Mouse (Mus musculus): ENCODE results near the gene B9d1. TPM values are rescaled to one million over a fixed set of nuclear protein-coding genes. Genes with fewer than 3 reads are reported as not detected.

B9d1 gene
- polyA plus RNA-seq, 1 experiment from 2014 or later, result 24.8 TPM

DNA sequence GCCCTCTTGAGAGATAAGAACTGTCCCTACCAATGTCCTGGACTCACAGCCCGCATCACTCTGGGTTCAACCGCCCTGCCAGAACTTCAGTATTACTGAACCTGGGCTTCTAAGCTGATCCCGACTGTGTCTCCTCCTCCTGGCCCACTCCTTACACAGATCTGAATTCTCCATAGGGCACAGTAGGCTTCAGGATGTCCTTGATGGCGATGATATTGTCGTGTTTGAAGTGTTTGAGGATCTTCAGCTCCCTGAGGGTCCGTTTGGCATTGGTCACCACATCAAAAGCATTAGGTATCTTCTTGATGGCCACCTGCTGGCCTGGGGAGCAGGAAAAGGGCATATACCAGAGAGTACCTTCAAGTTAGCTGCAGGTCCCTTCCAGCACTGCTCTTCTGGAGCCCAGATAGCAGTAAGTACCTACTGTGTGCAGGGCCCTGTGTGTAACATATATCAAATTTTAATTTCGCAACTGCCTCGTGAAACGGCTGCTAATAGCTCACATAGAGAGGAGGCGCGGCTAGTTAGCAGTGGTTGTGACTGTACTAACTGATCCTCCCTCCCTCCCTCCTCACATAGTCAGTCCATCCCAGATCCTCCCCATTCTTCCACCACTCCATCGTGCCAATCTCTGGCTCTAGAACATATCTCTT is 12.1 kb upstream of the B9d1 start:
- peaks cover 42% of the 10 kb centered on the region for H3K36me3 ChIP-seq
- 65% methylated on average over 12 of the region's 12 CpGs for WGBS

DNA sequence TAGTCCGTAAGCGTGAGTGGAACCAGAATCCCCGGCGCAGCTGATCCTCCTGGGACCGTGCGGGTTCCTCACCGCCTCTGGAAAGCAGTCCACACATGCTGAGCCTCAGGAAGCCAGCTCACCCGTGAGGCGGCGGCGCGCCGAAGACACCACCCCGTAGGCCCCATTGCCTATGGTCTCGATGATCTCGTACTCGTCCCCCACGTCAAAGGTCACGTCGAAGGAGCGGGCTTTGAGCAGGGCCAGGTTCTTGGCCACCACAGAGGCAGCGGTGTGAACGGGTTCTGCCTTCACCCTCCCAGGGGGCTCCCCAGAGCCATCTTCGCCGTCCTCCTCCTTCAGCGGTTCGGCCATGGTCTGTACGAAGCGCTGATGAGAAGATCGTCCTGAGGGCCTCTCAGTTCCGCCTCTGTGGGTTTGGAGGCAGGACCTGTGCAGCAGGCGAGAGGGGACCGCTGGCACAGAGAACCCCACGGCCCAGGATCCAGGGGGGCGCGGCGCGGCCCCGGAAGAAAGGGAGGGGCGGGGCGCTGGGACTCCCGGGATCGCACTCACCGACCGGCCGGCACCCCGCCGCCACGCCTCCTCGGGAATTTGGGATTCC is 11.3 kb upstream of the B9d1 start:
- H3K4me1 ChIP-seq, result peaks cover 28% of the 10 kb centered on the region
- under 1% methylated on average over 49 of the region's 50 CpGs for WGBS
- peak; percentile 23; the same call in 1 of the 2 replicates for ATAC-seq (ENCODE audit: insufficient number of reproducible peaks, low FRiP score, low TSS enrichment, low read depth)
- peak overlapping the region; percentile 90 for H3K4me3 ChIP-seq
- H3K27me3 ChIP-seq, result no peaks in the 10 kb centered on the region
- peak overlapping the region; percentile 75 for H3K9ac ChIP-seq
- no peaks in the 10 kb centered on the region for H3K9me3 ChIP-seq
- H3K4me2 ChIP-seq, result peak overlapping the region; percentile 76
- peaks cover 34% of the 10 kb centered on the region for H3K36me3 ChIP-seq
- H3K27ac ChIP-seq, result peak overlapping the region; percentile 84

More for the DNA sequence above, 12.1 kb upstream of the B9d1 start:
- peak overlapping the region; percentile 76 for H3K4me2 ChIP-seq
- H3K27me3 ChIP-seq, result no peaks in the 10 kb centered on the region
- H3K9me3 ChIP-seq, result no peaks in the 10 kb centered on the region
- H3K9ac ChIP-seq, result peak overlapping the region; percentile 75
- peak overlapping the region; percentile 90 for H3K4me3 ChIP-seq
- no peak for ATAC-seq (ENCODE audit: insufficient number of reproducible peaks, low FRiP score, low TSS enrichment, low read depth)
- peaks cover 34% of the 10 kb centered on the region for H3K4me1 ChIP-seq
- no peak overlapping the region; the same call in 1 of the 2 replicates for H3K27ac ChIP-seq

DNA sequence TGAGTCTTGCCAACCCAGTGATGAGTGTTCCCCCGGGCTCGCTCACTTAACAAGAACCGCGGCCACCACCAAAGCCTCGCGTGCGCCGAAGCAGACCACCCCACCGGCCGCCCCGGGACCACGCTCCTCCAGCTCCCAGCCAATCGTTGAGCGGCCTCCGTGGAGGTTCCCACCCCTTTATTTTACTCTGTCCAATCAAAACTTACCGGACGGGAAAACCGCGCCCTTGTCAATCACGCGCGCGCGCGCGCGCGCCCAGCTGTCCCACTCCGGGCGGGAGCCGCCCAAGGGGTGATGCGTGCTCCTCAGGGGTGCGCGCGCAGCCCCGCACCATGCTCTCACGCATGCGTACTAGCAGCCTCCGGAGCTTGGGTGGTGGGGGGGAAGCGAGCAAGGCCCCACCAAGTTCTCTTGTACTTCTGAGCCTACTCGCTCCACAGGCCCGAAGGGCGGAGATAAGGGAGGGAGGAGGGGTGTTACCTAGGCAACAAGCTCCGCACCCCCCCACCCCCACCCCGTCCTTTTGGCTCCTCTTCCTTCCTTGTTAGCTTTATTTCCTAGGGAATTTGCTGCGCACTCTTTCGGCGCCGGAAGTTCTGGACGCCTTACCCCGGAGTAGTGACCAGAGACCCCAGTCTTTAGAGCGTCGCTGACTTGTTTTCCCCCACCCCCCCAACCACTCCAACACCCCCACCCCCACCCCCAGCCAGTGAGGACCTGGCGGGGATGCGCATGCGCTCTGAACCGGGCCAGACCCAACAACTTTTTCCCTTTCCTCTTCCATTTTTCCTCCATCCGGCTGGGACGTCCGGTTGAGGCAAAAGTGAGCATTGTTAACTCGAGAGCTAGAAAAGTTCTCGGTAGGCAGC is 10.6 kb upstream of the B9d1 start, which contains the start of gene Mapk7:
TSS of gene Mapk7 (minus strand) at position 278 of the 869 bp plus-strand sequence.
- peak within 1 kb of the TSS; percentile 89 for H3K27ac ChIP-seq
- H3K4me3 ChIP-seq, result peak within 1 kb of the TSS; percentile 90
- H3K4me2 ChIP-seq, result peak within 1 kb of the TSS; percentile 76
- no peaks in the 10 kb centered on the region for H3K27me3 ChIP-seq
- peaks cover 27% of the 10 kb centered on the region for H3K36me3 ChIP-seq
- no peaks in the 10 kb centered on the region for H3K9me3 ChIP-seq
- H3K9ac ChIP-seq, result peak within 1 kb of the TSS; percentile 75
- under 1% methylated on average over 62 of the region's 62 CpGs for WGBS
- H3K4me1 ChIP-seq, result peaks cover 22% of the 10 kb centered on the region
- ATAC-seq (ENCODE audit: insufficient number of reproducible peaks, low FRiP score, low TSS enrichment, low read depth), result peak; percentile 95

DNA sequence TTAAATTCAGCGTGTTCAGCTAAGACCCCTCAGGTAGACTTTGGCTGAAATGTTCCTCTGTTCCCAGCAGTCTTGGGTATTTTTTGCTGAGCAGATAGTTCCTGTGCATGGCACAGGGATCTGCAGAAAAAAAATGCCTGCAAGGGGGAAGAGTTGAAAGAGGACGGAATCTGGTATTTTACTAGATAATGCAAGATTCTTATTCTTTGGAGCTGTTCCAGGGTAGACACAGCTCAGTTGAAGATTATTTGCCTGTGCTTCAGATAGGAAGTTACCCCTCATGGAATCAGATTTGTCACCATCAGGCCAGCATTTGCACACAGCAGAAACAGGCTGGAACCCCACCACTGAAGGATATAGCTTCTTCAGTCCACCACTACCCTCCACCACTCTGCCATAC is 9.4 kb upstream of the B9d1 start:
- H3K4me1 ChIP-seq, result peaks cover 11% of the 10 kb centered on the region
- H3K36me3 ChIP-seq, result peaks cover 15% of the 10 kb centered on the region
- no peaks in the 10 kb centered on the region for H3K27me3 ChIP-seq
- no peak overlapping the region for H3K9ac ChIP-seq
- no peak overlapping the region for H3K4me2 ChIP-seq
- H3K27ac ChIP-seq, result peak overlapping the region; percentile 89
- WGBS, result 82% methylated on average over 2 of the region's 2 CpGs
- H3K4me3 ChIP-seq, result no peak overlapping the region
- ATAC-seq (ENCODE audit: insufficient number of reproducible peaks, low FRiP score, low TSS enrichment, low read depth), result no peak
- H3K9me3 ChIP-seq, result no peaks in the 10 kb centered on the region

DNA sequence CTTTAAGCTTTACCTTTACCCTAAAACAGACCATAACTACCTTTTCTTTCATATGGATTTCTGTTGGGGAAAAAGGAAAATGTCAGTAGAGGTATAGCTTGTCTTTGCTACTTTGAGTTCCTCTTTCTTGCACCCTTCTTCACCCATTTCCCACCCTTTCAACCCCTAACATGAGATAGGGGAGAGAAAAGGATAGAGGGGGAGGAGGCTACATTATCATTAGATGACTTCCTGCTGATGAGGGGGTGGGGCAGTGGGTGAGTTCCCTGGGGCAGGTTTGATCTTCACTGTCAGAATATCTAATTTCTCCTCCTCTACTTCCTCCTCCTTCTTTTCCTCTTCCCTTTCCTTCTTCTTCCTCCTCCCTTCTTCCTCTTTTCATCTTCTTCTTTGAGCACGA is 7.5 kb upstream of the B9d1 start:
- Histone ChIP-seq H3K4me2 (no peak overlapping the region), H3K27ac (no peak overlapping the region), H3K4me1 (peaks cover 11% of the 10 kb centered on the region), H3K36me3 (no peaks in the 10 kb centered on the region), H3K9me3 (no peaks in the 10 kb centered on the region), H3K9ac (no peak overlapping the region), H3K4me3 (no peak overlapping the region), H3K27me3 (no peaks in the 10 kb centered on the region)
- no peak for ATAC-seq (ENCODE audit: insufficient number of reproducible peaks, low FRiP score, low TSS enrichment, low read depth)
- 81% methylated on average over 1 of the region's 1 CpGs for WGBS

DNA sequence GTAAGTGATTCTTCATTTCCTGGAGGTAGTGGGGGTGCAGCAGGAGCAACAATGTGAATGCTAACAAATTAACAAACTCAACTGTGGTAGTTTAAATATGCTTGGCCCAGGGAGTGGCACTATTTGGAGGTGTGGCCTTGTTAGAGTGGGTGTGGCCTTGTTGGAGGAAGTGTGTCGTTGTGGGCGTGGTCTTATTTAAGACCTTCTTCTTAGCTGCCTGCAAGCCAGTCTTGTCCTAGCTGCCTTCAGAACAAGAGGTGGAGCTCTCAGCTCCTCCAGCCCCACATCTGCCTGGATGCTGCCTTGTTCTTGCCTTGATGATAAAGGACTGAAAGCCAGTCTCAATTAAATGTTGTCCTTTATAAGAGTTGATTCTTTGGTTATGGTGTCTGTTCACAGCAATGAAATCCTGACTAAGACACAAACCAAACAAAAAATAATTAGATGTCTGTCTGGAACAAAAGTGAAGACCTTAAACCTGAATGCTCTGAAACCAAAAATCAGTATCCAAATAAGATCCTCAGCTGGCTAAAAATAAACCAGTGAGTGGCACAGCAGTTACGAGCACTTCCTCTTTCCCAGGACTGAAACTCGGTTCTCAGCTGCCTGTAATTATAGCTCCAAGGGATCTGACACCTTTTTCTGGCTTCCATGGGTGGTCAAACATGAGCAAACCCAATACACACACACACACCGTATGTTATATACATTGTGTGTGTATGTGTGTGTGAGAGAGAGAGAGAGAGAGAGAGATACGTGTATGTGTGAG is 6.0 kb upstream of the B9d1 start:
- Histone ChIP-seq H3K36me3 (no peaks in the 10 kb centered on the region), H3K27me3 (no peaks in the 10 kb centered on the region), H3K9me3 (no peaks in the 10 kb centered on the region), H3K9ac (no peak overlapping the region), H3K4me2 (no peak overlapping the region), H3K4me1 (peaks cover 1% of the 10 kb centered on the region; the same call in 1 of the 2 replicates), H3K4me3 (no peak overlapping the region), H3K27ac (no peak overlapping the region)
- ATAC-seq (ENCODE audit: insufficient number of reproducible peaks, low FRiP score, low TSS enrichment, low read depth), result no peak
- 55% methylated on average over 6 of the region's 6 CpGs for WGBS

DNA sequence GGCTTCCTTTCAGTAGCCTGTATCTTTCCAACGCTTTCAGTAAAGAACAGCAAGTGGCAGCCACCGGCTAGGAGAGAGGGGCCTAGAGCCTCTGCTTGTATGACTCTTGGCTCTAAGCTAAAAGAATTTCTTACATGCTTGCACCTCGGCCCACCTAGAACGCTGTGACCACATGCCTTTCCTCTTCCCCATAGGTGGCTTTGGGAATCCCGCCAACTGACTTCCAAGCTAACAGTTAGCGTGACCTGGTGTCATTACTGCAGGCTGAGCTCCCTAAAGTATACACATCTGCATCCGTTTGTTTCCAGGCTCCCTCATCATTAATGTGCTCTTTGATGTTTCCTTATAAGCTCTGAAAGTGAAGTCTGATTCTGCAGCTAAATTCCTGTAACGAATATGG is 1.0 kb upstream of the B9d1 start:
- 30% methylated on average over 8 of the region's 8 CpGs for WGBS
- H3K9me3 ChIP-seq, result no peaks in the 10 kb centered on the region
- H3K27me3 ChIP-seq, result no peaks in the 10 kb centered on the region
- H3K9ac ChIP-seq, result no peak overlapping the region
- H3K27ac ChIP-seq, result no peak overlapping the region
- H3K4me2 ChIP-seq, result no peak overlapping the region
- H3K4me3 ChIP-seq, result no peak overlapping the region
- H3K4me1 ChIP-seq, result peaks cover 19% of the 10 kb centered on the region
- ATAC-seq (ENCODE audit: insufficient number of reproducible peaks, low FRiP score, low TSS enrichment, low read depth), result no peak
- H3K36me3 ChIP-seq, result no peaks in the 10 kb centered on the region

DNA sequence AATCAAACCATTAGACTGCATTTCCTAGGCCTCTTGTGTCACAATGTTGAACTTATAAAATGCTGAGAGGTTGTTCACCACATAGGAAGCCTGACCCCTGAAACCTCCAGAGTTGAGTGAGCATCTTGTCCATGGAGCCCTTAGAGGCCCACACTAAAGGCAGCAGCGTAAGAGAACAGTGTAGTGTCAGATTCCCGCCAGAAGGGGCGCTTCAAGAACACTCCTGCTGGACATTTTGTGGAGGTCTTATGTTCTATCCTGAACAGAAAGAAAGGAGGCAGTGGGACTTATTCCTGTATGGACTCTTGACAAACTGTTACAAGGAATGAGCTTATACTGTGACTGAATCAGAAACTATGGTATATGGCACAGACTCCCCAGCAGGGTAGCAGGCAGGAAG is 10.0 kb downstream of the B9d1 start:
- H3K4me2 ChIP-seq, result no peak overlapping the region
- H3K27ac ChIP-seq, result no peak overlapping the region
- ATAC-seq (ENCODE audit: insufficient number of reproducible peaks, low FRiP score, low TSS enrichment, low read depth), result no peak
- peaks cover 50% of the 10 kb centered on the region for H3K36me3 ChIP-seq
- no peaks in the 10 kb centered on the region for H3K9me3 ChIP-seq
- H3K9ac ChIP-seq, result no peak overlapping the region
- no peaks in the 10 kb centered on the region for H3K4me1 ChIP-seq
- no peak overlapping the region for H3K4me3 ChIP-seq
- no peaks in the 10 kb centered on the region for H3K27me3 ChIP-seq
- 42% methylated on average over 3 of the region's 3 CpGs for WGBS

DNA sequence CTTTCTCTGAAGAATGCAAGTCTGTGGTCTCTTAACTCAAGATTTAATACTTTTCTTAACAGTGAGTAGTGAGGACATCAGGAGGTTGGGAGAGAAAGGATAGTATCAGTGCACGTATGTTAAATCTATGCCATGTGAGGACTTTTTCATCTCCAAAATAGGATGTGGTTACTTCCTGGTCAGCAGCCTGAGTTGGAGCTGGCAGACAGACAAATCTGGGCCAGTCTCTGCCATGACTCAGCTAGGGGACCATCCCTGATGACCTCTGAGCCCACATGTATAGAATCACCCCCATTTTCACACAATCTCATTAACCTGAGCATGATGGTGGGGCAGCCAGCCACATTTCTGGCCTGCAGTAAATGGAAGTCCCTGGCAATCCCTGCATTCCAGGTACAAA is 13.0 kb downstream of the B9d1 start:
- H3K4me3 ChIP-seq, result no peak overlapping the region
- no peak overlapping the region for H3K9ac ChIP-seq
- H3K36me3 ChIP-seq, result peaks cover 74% of the 10 kb centered on the region
- no peaks in the 10 kb centered on the region for H3K27me3 ChIP-seq
- 85% methylated on average over 1 of the region's 1 CpGs for whole genome bisulfite sequencing
- no peak overlapping the region for H3K27ac ChIP-seq
- H3K4me2 ChIP-seq, result no peak overlapping the region
- ATAC-seq (ENCODE audit: insufficient number of reproducible peaks, low FRiP score, low TSS enrichment, low read depth), result no peak
- H3K9me3 ChIP-seq, result no peaks in the 10 kb centered on the region
- H3K4me1 ChIP-seq, result no peaks in the 10 kb centered on the region

DNA sequence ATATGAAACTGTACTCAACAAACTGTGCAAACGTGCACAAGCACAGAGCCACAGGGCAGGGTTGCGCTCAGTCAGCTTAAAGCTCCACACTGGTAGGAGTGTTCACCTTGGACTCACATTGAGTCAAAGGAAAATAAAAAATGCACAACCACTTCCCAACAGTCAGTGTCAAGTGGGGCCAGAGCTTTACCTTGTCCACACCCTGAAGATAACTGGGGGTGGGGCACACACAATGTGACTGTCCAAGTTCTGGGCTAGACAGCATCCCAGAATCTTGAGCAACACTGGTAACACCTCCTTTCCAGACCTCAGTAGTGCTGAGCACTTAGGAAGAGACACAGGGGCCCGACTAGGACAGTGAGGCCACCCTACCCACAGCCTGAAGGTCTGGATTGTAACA is 13.9 kb downstream of the B9d1 start:
- peaks cover 67% of the 10 kb centered on the region for H3K36me3 ChIP-seq
- ATAC-seq (ENCODE audit: insufficient number of reproducible peaks, low FRiP score, low TSS enrichment, low read depth), result no peak
- no peaks in the 10 kb centered on the region for H3K9me3 ChIP-seq
- no peak overlapping the region for H3K9ac ChIP-seq
- no peak overlapping the region for H3K4me2 ChIP-seq
- H3K4me1 ChIP-seq, result no peaks in the 10 kb centered on the region
- no peaks in the 10 kb centered on the region for H3K27me3 ChIP-seq
- no peak overlapping the region for H3K4me3 ChIP-seq
- WGBS, result 90% methylated on average over 3 of the region's 3 CpGs
- H3K27ac ChIP-seq, result no peak overlapping the region

DNA sequence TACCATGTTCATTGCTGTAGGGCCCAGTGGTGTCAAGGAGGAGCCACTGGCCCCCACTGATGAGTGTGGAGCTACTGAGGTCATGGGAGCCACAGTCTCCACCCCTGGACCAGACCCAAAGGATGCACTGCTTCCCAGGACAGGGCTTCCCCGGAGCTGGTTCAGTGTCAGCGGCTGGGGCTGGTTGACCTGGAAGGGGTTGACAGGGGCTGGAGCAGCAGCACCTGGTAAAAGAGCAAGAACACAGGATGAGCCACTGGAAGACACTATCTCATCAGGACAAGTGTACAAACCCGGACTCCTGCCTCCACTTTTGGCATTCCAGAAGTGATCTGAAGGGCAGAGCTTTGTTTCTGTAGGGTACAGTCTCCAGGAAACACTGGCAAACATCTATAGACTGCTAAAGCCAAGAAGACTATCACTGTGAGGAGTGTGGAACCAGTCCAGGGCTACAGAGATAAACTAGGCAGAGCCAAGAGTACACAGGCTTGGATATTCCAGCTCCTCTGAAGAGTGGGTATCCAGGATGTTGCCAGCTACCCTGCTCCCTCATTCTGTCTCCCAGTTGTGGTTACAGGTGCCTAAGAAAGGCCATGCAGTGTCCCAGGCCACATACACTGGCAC is 14.7 kb downstream of the B9d1 start:
- 92% methylated on average over 3 of the region's 3 CpGs for WGBS
- no peak overlapping the region for H3K27ac ChIP-seq
- H3K4me2 ChIP-seq, result no peak overlapping the region
- no peaks in the 10 kb centered on the region for H3K4me1 ChIP-seq
- no peak for ATAC-seq (ENCODE audit: insufficient number of reproducible peaks, low FRiP score, low TSS enrichment, low read depth)
- no peaks in the 10 kb centered on the region for H3K9me3 ChIP-seq
- no peak overlapping the region for H3K4me3 ChIP-seq
- no peaks in the 10 kb centered on the region for H3K27me3 ChIP-seq
- H3K36me3 ChIP-seq, result peaks cover 67% of the 10 kb centered on the region
- H3K9ac ChIP-seq, result no peak overlapping the region

Data from limb, embryonic 15.5 days (tissue).